Mouse (Mus musculus): ENCODE results near the gene Hoxa11.

DNA sequence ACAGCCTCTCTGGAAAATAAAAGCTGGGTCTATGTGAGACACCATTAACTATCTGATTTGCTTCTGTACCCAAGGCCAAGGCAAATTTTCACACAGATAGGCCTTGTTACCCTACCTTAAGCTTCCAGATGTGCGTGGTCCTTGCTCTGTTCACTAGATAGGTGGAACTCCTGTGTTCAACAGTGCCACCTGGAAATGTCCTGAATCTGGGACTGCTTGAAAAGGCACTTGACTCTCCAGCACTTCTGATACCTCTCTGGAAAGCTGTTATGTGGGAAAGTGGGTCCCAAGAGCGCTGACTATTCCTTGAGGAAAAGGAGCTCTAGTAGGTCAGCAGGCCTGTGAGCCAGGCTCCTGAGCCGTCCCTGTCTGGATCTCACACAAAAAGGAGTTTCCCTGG is 8.8 kb downstream of the Hoxa11 start:
- TF ChIP-seq CTCF (IDR thresholded peaks at IDR 0.05; ENCODE audit: low read depth, low read length), result no peak
- no peak for TF ChIP-seq POLR2A (IDR thresholded peaks at IDR 0.05; ENCODE audit: extremely low read depth, insufficient read depth, low read length)

Measured in liver, adult 2 months (tissue).